Mouse (Mus musculus): Measurements from ENCODE around the gene Atp5s.
A peak's percentile ranks its signal among the peaks of the same experiment; 100 is the strongest.

Gene Atp5s

GRCm38 (mm10) chr12:69732221-69732620, 7.5 kb downstream of the Atp5s start:
- DNase-seq (ENCODE audit: low read depth, low spot score): no peak

GRCm38 (mm10) chr12:69733518-69733917, 8.8 kb downstream of the Atp5s start:
- no peak for DNase-seq (ENCODE audit: low read depth, low spot score)

GRCm38 (mm10) chr12:69733923-69734322, 9.2 kb downstream of the Atp5s start:
- no peak for DNase-seq (ENCODE audit: low read depth, low spot score)

- no peak for DNase-seq (ENCODE audit: low read depth, low spot score)
These were observed 17.2 kb downstream of the Atp5s start for GRCm38 (mm10) chr12:69741965-69742364.

GRCm38 (mm10) chr12:69744138-69744537, 19.4 kb downstream of the Atp5s start:
- no peak for DNase-seq (ENCODE audit: low read depth, low spot score)

- DNase-seq (ENCODE audit: low read depth, low spot score): no peak
These were observed 27.2 kb downstream of the Atp5s start for GRCm38 (mm10) chr12:69751864-69752341.

GRCm38 (mm10) chr12:69753936-69754335, 29.2 kb downstream of the Atp5s start:
- DNase-seq (ENCODE audit: low read depth, low spot score): no peak

GRCm38 (mm10) chr12:69756015-69756414, 31.3 kb downstream of the Atp5s start:
- peak; percentile 52 for DNase-seq (ENCODE audit: low read depth, low spot score)

- peak; percentile 37 for DNase-seq (ENCODE audit: low read depth, low spot score)
These were observed 32.8 kb downstream of the Atp5s start for GRCm38 (mm10) chr12:69757418-69758141.

GRCm38 (mm10) chr12:69758221-69759185, 33.8 kb downstream of the Atp5s start:
- DNase-seq (ENCODE audit: low read depth, low spot score): no peak

- DNase-seq (ENCODE audit: low read depth, low spot score): no peak
These were observed 34.6 kb downstream of the Atp5s start for GRCm38 (mm10) chr12:69759267-69759885.

- DNase-seq (ENCODE audit: low read depth, low spot score): no peak
These were observed 35.3 kb downstream of the Atp5s start for GRCm38 (mm10) chr12:69760014-69760413.

- DNase-seq (ENCODE audit: low read depth, low spot score): no peak
These were observed 36.1 kb downstream of the Atp5s start for GRCm38 (mm10) chr12:69760743-69761406.

GRCm38 (mm10) chr12:69761603-69762002, 36.9 kb downstream of the Atp5s start:
- DNase-seq (ENCODE audit: low read depth, low spot score): no peak

- DNase-seq (ENCODE audit: low read depth, low spot score): no peak
These were observed 40.8 kb downstream of the Atp5s start for GRCm38 (mm10) chr12:69765543-69765942.

- DNase-seq (ENCODE audit: low read depth, low spot score): no peak
These were observed 41.6 kb downstream of the Atp5s start for GRCm38 (mm10) chr12:69766185-69766904.

- no peak for DNase-seq (ENCODE audit: low read depth, low spot score)
These were observed 42.9 kb downstream of the Atp5s start for GRCm38 (mm10) chr12:69767476-69768258.

GRCm38 (mm10) chr12:69768841-69769240, 44.1 kb downstream of the Atp5s start:
- DNase-seq (ENCODE audit: low read depth, low spot score): no peak

GRCm38 (mm10) chr12:69776607-69777340, 52.0 kb downstream of the Atp5s start:
- DNase-seq (ENCODE audit: low read depth, low spot score): no peak
